Mouse (Mus musculus) lung, embryonic 14.5 days (tissue): ENCODE results near the gene Gm10681. TPM values are rescaled to one million over a fixed set of nuclear protein-coding genes. Genes with fewer than 3 reads are reported as not detected.
"Not testable (repeated sequence)": the region's sequence is repeated elsewhere in the genome, so short reads cannot be mapped to it uniquely, and the experiment has no call there.

Experiments used
- ATAC-seq: fragments of 200-750 bp; cut with Nextera tagmentation; 2 replicates; pipeline ENCODE4 v1.8.0; 2017; ENCODE audit warnings: mild to moderate bottlenecking, moderate TSS enrichment, moderate library complexity; ENCODE audit not compliant: insufficient read depth
- DNase-seq: peaks from one replicate; pipeline ENCODE4 v3.0.0-alpha.2; 2015
- H3K27ac ChIP-seq: fragments of 300-500 bp; sonication (generic); 2 replicates; pipeline ENCODE4 v1.5.1; 2014; ENCODE audit warnings: low read depth, mild to moderate bottlenecking, moderate library complexity
- H3K27me3 ChIP-seq: fragments of 300-500 bp; sonication (generic); 2 replicates; pipeline ENCODE4 v1.6.1; 2014; ENCODE audit warnings: low read length, control low read depth; ENCODE audit not compliant: insufficient read depth
- H3K36me3 ChIP-seq: fragments of 300-500 bp; sonication (generic); 2 replicates; pipeline ENCODE4 v1.6.1; 2014; ENCODE audit warnings: control low read depth; ENCODE audit not compliant: insufficient read depth
- H3K4me1 ChIP-seq: fragments of 300-500 bp; sonication (generic); 2 replicates; pipeline ENCODE4 v1.6.1; 2014; ENCODE audit warnings: antibody characterized with exemption, control low read depth; ENCODE audit not compliant: insufficient read depth
- H3K4me2 ChIP-seq: fragments of 300-500 bp; sonication (generic); 2 replicates; pipeline ENCODE4 v1.6.1; 2014; ENCODE audit warnings: mild to moderate bottlenecking
- H3K4me3 ChIP-seq: fragments of 300-500 bp; sonication (generic); 2 replicates; pipeline ENCODE4 v1.5.1; 2014; ENCODE audit warnings: low read depth, low read length
- H3K9ac ChIP-seq: fragments of 300-500 bp; sonication (generic); 2 replicates; pipeline ENCODE4 v1.6.1; 2014
- H3K9me3 ChIP-seq: fragments of 300-500 bp; sonication (generic); 2 replicates; pipeline ENCODE4 v1.6.1; 2016; ENCODE audit warnings: low read depth, low read length, control low read depth
- WGBS: fragments of 180-500 bp; shearing (Covaris S2); extraction: QIAGEN DNeasy Blood & Tissue Kit; methylation state at CpG from one replicate; pipeline ENCODE4 v1.1.7; 2014; 5-methylcytosine and 5-hydroxymethylcytosine counted together
- polyA plus RNA-seq: library from polyadenylated mRNA; unstranded; fragments of >200 nt; fragmentation: Nextera tagmentation; extraction: Ambion mirVana; gene quantifications from 2 replicates; pipeline ENCODE4 v1.2.1, GENCODE M21; 2014

Gm10681 gene
- polyA plus RNA-seq, 1 experiment from 2014 or later = not detected

GRCm38 (mm10) chr3:98547641-98548040, 41.0 kb downstream of the Gm10681 start:
- ATAC-seq = not testable (repeated sequence)

GRCm38 (mm10) chr3:98524978-98525377, 63.6 kb downstream of the Gm10681 start:
- not testable (repeated sequence) for H3K4me1 ChIP-seq, H3K27me3 ChIP-seq, H3K27ac ChIP-seq, H3K9ac ChIP-seq, H3K4me3 ChIP-seq, ATAC-seq, H3K9me3 ChIP-seq, H3K4me2 ChIP-seq, DNase-seq, H3K36me3 ChIP-seq

More at GRCm38 (mm10) chr3:98547641-98548040, 41.0 kb downstream of the Gm10681 start:
- not testable (repeated sequence) for H3K4me2 ChIP-seq, H3K4me3 ChIP-seq, H3K9ac ChIP-seq, H3K27me3 ChIP-seq, H3K27ac ChIP-seq, DNase-seq, H3K9me3 ChIP-seq, H3K4me1 ChIP-seq, H3K36me3 ChIP-seq

GRCm38 (mm10) chr3:98524552-98524951, 64.1 kb downstream of the Gm10681 start:
- H3K27me3 ChIP-seq, DNase-seq, H3K9ac ChIP-seq, H3K27ac ChIP-seq, H3K36me3 ChIP-seq, H3K9me3 ChIP-seq, H3K4me2 ChIP-seq, H3K4me3 ChIP-seq, H3K4me1 ChIP-seq, ATAC-seq: not testable (repeated sequence)
- WGBS = no CpG with 5 or more reads among the region's 1 CpGs

- not testable (repeated sequence) for H3K4me2 ChIP-seq, H3K27ac ChIP-seq, H3K27me3 ChIP-seq, ATAC-seq, H3K9ac ChIP-seq, H3K9me3 ChIP-seq, H3K4me1 ChIP-seq, DNase-seq, H3K36me3 ChIP-seq, H3K4me3 ChIP-seq
- 17% methylated on average over 1 of the region's 2 CpGs for WGBS
Measured at GRCm38 (mm10) chr3:98522779-98523178, 65.8 kb downstream of the Gm10681 start.

DNA sequence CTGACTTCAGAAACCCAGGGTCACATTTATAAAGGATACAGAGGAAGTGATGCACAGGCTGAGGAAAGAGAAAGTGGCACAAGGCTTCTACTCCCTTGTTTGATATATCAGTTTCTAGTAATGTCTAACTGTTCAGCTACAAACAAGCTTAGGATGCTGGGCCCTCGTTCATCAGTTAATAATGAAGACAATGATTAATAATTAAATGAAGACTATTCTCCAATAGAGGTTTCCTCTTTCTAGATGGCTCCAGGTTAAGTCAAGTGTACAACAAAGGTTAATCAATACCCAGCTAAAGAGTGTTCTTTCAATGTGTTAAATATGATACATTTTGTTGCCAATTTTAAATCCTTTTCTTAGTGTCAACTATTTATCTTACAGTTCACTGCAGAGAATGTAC, 78.2 kb downstream of the Gm10681 start, which contains the start of gene Hsd3b4:
TSS of gene Hsd3b4 (minus strand) at position 101 of the 400 bp plus-strand sequence.
- not testable (repeated sequence) for H3K9ac ChIP-seq, H3K27me3 ChIP-seq, H3K36me3 ChIP-seq, DNase-seq, H3K9me3 ChIP-seq, H3K4me1 ChIP-seq, H3K4me2 ChIP-seq, H3K4me3 ChIP-seq, ATAC-seq, H3K27ac ChIP-seq
- no CpG with 5 or more reads among the region's 1 CpGs for WGBS

DNA sequence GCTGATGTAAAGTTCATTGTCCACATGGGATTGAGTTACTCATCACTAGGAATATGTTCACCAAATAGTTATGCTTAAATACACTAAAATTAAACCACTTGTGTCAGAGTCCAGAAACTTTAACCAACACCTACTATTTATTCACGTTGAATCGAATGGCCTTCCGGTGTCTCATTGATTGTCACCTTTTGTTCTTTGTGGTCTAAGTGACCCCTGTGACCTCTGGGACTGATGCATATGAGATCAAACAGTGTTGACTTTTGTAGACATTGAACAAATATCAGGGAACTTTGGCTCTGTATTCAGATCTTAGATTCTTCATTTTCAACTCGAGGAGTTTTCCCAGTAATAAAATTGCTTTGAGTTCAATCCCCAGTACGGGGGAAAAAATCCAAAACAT, 81.4 kb downstream of the Gm10681 start:
- H3K36me3 ChIP-seq, H3K4me2 ChIP-seq, H3K27ac ChIP-seq, H3K9me3 ChIP-seq, H3K9ac ChIP-seq, H3K4me1 ChIP-seq, H3K27me3 ChIP-seq, DNase-seq, H3K4me3 ChIP-seq, ATAC-seq: not testable (repeated sequence)
- WGBS = no CpG with 5 or more reads among the region's 5 CpGs

Other genes with a start within 250 kb of the Gm10681 start
- 212 and 230 TPM in 2 replicates for gene Phgdh, start 248.8 kb downstream of the Gm10681 start, polyA plus RNA-seq
- 9.1 and 10.2 TPM in 2 replicates for gene Zfp697, start 206.3 kb downstream of the Gm10681 start, polyA plus RNA-seq
- not detected in 2 replicates for gene Gm4450, start 131.7 kb downstream of the Gm10681 start, polyA plus RNA-seq
- gene Hsd3b4, start 78.3 kb downstream of the Gm10681 start, polyA plus RNA-seq = not detected in 2 replicates
- gene Hsd3b5, start 41.4 kb upstream of the Gm10681 start, polyA plus RNA-seq = not detected in 2 replicates
- gene Hsd3b2, start 135.7 kb upstream of the Gm10681 start, polyA plus RNA-seq = not detected in 2 replicates
- 0.12 TPM in 1 of 2 replicates, not detected in the other for gene Hsd3b3, start 174.3 kb upstream of the Gm10681 start, polyA plus RNA-seq
- gene Hsd3b6, start 225.6 kb upstream of the Gm10681 start, polyA plus RNA-seq = 3.2 and 3.3 TPM in 2 replicates